Mouse (Mus musculus) stomach, embryonic 14.5 days (tissue): Measurements from ENCODE around the gene Tln2. TPM values are rescaled to one million over a fixed set of nuclear protein-coding genes. Genes with fewer than 3 reads are reported as not detected.

Source experiments
- ATAC-seq: fragments of 200-750 bp; cut with Nextera tagmentation; 2 replicates; pipeline ENCODE4 v1.8.0; 2017; ENCODE audit warnings: low read depth, moderate TSS enrichment; ENCODE audit not compliant: insufficient number of reproducible peaks, insufficient read depth, low FRiP score
- H3K27ac ChIP-seq: fragments of 300-500 bp; sonication (generic); 2 replicates; pipeline ENCODE4 v1.5.1; 2014; ENCODE audit warnings: mild to moderate bottlenecking, low read length, moderate library complexity, mixed read lengths
- H3K27me3 ChIP-seq: fragments of 300-500 bp; sonication (generic); 2 replicates; pipeline ENCODE4 v1.6.1; 2014; ENCODE audit warnings: low read length, control low read depth, mixed read lengths; ENCODE audit not compliant: control insufficient read depth, insufficient read depth
- H3K36me3 ChIP-seq: fragments of 300-500 bp; sonication (generic); 2 replicates; pipeline ENCODE4 v1.6.1; 2014; ENCODE audit warnings: mild to moderate bottlenecking, control low read depth, low read length, moderate library complexity, mixed read lengths; ENCODE audit not compliant: control insufficient read depth, insufficient read depth
- H3K4me1 ChIP-seq: fragments of 300-500 bp; sonication (generic); 2 replicates; pipeline ENCODE4 v1.6.1; 2014; ENCODE audit warnings: low read length, control low read depth, mixed read lengths; ENCODE audit not compliant: control insufficient read depth, insufficient read depth
- H3K4me2 ChIP-seq: fragments of 300-500 bp; sonication (generic); replicated peaks from 2 replicates; pipeline ENCODE4 v1.6.1; 2014; ENCODE audit warnings: low read depth, low read length, control low read depth
- H3K4me3 ChIP-seq: fragments of 300-500 bp; sonication (generic); 2 replicates; pipeline ENCODE4 v1.5.1; 2014; ENCODE audit warnings: low read depth, low read length, control low read depth
- H3K9ac ChIP-seq: fragments of 300-500 bp; sonication (generic); replicated peaks from 2 replicates; pipeline ENCODE4 v1.6.1; 2014; ENCODE audit warnings: low read depth, mild to moderate bottlenecking, control low read depth, low read length, moderate library complexity, mixed read lengths
- H3K9me3 ChIP-seq: fragments of 300-500 bp; sonication (generic); 2 replicates; pipeline ENCODE4 v1.6.1; 2016; ENCODE audit warnings: low read depth, low read length, control low read depth; ENCODE audit not compliant: control insufficient read depth
- WGBS: fragments of 180-500 bp; shearing (Covaris S2); extraction: QIAGEN DNeasy Blood & Tissue Kit; methylation state at CpG from one replicate; pipeline ENCODE4 v1.1.7; 2014; 5-methylcytosine and 5-hydroxymethylcytosine counted together
- polyA plus RNA-seq: library from polyadenylated mRNA; unstranded; fragments of >200 nt; fragmentation: Nextera tagmentation; extraction: Ambion mirVana; gene quantifications from 2 replicates; pipeline ENCODE4 v1.2.1, GENCODE M21; 2014

Tln2 gene
- polyA plus RNA-seq, 1 experiment from 2014 or later: 56.1 TPM

DNA sequence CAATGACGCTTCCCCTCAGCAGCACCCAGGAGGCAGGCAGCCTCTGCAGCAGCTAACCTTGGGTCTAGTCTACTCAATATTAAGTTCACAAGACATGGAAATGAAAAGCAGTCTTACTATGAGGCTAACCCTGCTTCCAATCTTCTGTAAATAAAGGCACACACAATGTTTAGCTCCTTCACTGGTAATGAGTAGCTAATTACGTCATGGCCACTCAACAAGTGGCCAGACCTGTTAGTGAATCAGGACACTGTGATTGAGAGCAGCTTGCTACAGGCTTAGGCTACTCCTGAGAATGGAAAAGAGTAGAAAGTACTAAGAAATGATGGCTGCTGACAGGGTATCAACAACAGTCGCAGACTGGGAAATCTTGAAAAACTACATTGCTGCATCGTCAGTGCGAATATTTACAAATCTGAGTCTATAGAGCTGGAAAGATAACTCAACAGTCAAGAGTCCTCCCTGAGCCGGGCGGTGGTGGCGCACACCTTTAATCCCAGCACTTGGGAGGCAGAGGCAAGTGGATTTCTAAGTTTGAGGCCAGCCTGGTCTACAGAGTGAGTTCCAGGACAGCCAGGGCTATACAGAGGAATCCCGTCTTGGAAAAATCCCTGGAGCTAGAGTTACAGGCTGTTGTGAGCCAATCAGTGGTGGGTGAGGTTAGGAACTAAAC, 34.1 kb upstream of the Tln2 start:
- H3K9ac ChIP-seq: no peak overlapping the region
- no peaks in the 10 kb centered on the region for H3K9me3 ChIP-seq
- H3K27me3 ChIP-seq: no peaks in the 10 kb centered on the region
- H3K4me1 ChIP-seq: no peaks in the 10 kb centered on the region
- no peaks in the 10 kb centered on the region for H3K36me3 ChIP-seq
- no peak overlapping the region for H3K4me3 ChIP-seq
- ATAC-seq: peak; percentile 67; the same call in 1 of the 2 replicates
- H3K4me2 ChIP-seq: no peak overlapping the region
- no peak overlapping the region for H3K27ac ChIP-seq
- WGBS: 67% methylated on average over 9 of the region's 9 CpGs

DNA sequence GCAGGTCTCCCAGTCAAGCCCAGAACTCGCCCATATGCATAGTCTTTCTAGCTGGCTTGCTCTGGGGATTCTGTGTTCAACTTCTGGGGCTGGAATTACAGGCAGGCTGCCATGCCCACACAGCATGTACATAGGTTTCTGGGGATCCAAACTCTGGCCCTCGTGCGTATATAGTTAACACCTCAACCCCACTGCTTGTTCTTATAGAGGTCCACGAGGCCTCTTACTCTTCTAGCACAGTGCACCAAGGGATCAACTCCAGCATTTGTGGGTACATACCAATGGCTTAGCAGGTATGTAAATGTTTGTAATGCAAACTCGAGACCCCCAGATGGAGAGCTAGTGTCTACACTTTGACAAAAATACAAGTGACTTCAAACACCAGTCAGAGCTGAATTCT, 33.2 kb upstream of the Tln2 start:
- Histone ChIP-seq H3K4me2 (no peak overlapping the region), H3K9me3 (no peaks in the 10 kb centered on the region), H3K27ac (no peak overlapping the region), H3K27me3 (no peaks in the 10 kb centered on the region), H3K4me1 (no peaks in the 10 kb centered on the region), H3K9ac (no peak overlapping the region), H3K4me3 (no peak overlapping the region), H3K36me3 (no peaks in the 10 kb centered on the region)
- ATAC-seq: no peak
- 84% methylated on average over 5 of the region's 5 CpGs for WGBS

DNA sequence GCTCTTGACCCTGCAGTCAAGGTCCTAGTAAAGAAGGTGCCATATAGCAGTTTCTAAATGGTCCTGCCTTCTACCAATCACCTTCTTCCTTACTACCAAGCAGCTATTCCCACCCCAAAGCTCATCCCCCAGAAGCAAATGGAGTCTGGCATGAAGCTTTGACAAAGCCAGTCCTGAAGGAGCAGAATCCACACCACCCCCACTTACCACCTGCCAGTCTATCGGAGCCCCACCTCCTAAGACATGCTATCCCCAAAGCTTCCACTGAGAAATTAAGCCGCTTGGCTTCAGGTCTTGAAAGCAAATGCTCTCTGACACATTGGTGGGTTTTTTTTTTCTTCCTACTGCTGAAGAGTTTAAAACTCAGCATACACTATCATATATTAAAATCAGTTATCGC, 27.6 kb upstream of the Tln2 start:
- Histone ChIP-seq H3K4me1 (peaks cover 9% of the 10 kb centered on the region; the same call in 1 of the 2 replicates), H3K4me2 (no peak overlapping the region), H3K9me3 (no peaks in the 10 kb centered on the region), H3K9ac (no peak overlapping the region), H3K27me3 (no peaks in the 10 kb centered on the region), H3K27ac (no peak overlapping the region), H3K36me3 (no peaks in the 10 kb centered on the region), H3K4me3 (no peak overlapping the region)
- ATAC-seq: no peak
- 83% methylated on average over 3 of the region's 3 CpGs for WGBS

DNA sequence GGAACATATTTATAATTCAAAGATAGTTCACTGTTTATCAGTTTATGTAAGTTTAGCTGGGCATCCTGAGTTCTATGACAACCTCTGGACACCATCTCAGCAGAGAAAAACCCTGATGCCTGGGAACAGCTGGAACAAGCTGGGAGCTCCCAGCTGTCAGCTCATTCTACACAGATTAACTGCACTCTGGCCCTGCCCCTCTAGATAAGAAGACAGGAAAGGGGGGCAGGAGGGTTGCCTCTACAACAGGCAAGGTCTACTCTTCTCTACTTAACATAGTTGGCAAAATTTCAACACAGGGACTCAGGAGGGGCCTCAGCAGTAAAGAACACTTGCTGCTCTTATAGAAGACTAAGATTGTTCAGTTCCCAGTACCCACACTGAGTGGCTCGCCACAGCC, 27.0 kb upstream of the Tln2 start:
- ATAC-seq: 0 out of 2 replicates have a peak, but pooled peaks have one; percentile 49
- WGBS: 70% methylated on average over 1 of the region's 1 CpGs

DNA sequence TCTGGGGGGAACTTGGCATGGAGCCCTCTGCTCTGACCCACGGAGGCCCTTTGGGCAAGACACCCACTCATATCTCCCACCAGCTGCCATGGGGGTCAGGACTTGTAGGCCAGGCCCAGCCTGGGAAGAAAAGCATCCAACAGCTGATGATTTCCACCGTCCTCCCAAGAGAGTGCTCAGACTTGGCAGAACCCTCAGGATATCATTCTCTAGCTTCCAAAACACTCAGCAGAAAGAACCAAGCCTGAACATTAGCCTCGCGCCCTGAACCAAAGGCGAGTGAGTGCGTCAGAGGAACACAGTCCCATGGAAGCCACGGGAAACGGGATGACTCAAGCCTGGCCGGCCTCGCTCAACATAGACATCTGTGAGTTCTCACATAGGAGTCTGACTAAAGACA, 25.4 kb upstream of the Tln2 start:
- ATAC-seq: peak; percentile 37; the same call in 1 of the 2 replicates
- H3K4me2 ChIP-seq: no peak overlapping the region
- no peak overlapping the region for H3K27ac ChIP-seq

More for the DNA sequence above, 27.0 kb upstream of the Tln2 start:
- H3K4me3 ChIP-seq: no peak overlapping the region
- H3K4me2 ChIP-seq: no peak overlapping the region
- H3K27me3 ChIP-seq: no peaks in the 10 kb centered on the region
- H3K27ac ChIP-seq: no peak overlapping the region
- no peaks in the 10 kb centered on the region for H3K9me3 ChIP-seq
- no peak overlapping the region for H3K9ac ChIP-seq
- H3K36me3 ChIP-seq: no peaks in the 10 kb centered on the region
- peaks cover 9% of the 10 kb centered on the region; the same call in 1 of the 2 replicates for H3K4me1 ChIP-seq

DNA sequence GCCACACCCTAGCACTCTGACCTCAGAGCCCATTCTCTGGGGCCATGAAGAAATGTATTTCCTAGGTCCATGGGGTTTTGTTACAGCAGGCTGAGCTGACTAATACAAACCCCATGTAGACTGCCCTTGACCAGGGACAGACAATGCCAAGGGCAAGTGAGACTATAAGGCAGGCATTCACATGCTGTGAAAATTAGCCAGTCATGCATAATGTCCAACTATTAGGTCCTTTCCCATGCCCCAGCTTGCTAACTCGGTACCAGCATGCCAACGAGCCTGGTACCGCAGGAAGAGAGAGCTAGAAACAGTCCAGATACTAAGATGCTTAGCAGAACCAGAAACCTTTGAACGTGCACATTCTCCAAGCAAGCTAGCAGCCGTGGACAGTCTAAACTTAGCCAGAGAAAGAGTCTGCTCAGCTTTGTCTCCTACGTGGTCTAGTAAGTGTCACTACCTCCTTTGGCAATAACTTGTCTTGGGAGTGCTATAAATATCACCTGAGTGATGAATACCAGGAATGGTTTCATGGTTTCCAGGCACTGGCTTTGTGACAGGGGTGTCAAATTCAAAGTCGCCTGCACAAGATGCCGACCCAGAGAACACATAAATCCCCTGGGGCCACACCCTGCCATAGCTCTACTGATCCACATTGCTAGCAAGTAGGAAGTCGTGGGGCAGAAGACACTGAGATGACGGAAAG, 22.2 kb upstream of the Tln2 start:
- ATAC-seq: no peak
- 67% methylated on average over 10 of the region's 10 CpGs for WGBS

More for the DNA sequence above, 25.4 kb upstream of the Tln2 start:
- Histone ChIP-seq H3K36me3 (no peaks in the 10 kb centered on the region), H3K9me3 (no peaks in the 10 kb centered on the region), H3K4me1 (peaks cover 9% of the 10 kb centered on the region; the same call in 1 of the 2 replicates), H3K9ac (no peak overlapping the region), H3K27me3 (no peaks in the 10 kb centered on the region), H3K4me3 (no peak overlapping the region)
- WGBS: 66% methylated on average over 10 of the region's 10 CpGs

DNA sequence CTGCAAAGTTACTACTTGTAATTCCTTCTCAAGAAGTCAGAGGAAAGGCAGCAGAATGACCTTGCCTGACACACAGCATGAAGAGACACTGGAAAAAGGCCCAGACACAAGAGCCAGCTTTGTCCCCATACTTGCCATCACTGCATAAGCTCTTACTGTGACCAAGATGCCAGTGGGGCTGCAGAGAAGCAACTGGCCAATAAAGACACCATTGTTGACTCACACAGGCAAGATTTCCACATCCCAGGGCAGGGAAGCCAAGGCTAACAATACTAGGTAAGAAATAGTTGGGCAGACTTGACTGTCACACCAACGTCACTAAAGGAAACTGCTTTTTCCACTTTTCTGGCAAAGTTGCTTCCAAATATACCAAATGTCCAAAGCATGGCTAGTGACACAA, 20.0 kb upstream of the Tln2 start:
- Histone ChIP-seq H3K27ac (no peak overlapping the region), H3K27me3 (no peaks in the 10 kb centered on the region), H3K36me3 (no peaks in the 10 kb centered on the region), H3K4me1 (no peaks in the 10 kb centered on the region), H3K9ac (no peak overlapping the region), H3K9me3 (no peaks in the 10 kb centered on the region), H3K4me3 (no peak overlapping the region), H3K4me2 (no peak overlapping the region)
- ATAC-seq: no peak
- 86% methylated on average over 1 of the region's 1 CpGs for WGBS

More for the DNA sequence above, 22.2 kb upstream of the Tln2 start:
- H3K9me3 ChIP-seq: no peaks in the 10 kb centered on the region
- peaks cover 9% of the 10 kb centered on the region; the same call in 1 of the 2 replicates for H3K4me1 ChIP-seq
- no peaks in the 10 kb centered on the region for H3K27me3 ChIP-seq
- H3K27ac ChIP-seq: no peak overlapping the region
- no peak overlapping the region for H3K9ac ChIP-seq
- no peak overlapping the region for H3K4me3 ChIP-seq
- no peaks in the 10 kb centered on the region for H3K36me3 ChIP-seq
- H3K4me2 ChIP-seq: no peak overlapping the region

DNA sequence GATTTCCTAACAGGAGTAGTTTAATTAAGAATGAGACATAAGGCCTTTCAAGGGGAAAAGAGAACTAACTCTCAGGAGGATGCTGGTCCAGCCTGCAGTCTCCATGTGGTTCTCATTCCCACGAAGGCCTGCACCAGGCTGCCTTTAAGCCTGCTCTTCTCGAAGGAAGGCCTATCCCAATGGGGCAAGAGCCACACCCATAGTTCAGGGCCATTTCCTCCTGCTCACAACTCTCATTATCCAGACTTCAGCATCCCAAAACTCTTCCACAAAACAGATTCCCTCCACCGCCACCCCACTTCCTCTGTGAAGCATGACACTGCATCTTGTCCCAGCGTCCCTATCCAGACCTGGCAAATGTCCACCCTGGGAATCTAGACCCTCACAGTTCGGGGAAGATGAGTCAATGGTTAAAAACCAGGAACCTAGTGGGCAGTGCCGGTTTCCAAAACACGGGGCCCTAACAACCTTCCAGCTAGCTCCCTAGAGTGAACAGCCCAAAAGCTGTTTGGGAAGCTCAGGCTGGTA, 15.3 kb upstream of the Tln2 start:
- peaks cover 17% of the 10 kb centered on the region; the same call in 1 of the 2 replicates for H3K4me1 ChIP-seq
- no peaks in the 10 kb centered on the region for H3K36me3 ChIP-seq
- no peak for ATAC-seq
- no peaks in the 10 kb centered on the region for H3K9me3 ChIP-seq
- no peak overlapping the region for H3K27ac ChIP-seq
- no peak overlapping the region for H3K4me2 ChIP-seq
- whole genome bisulfite sequencing: 70% methylated on average over 7 of the region's 7 CpGs
- no peaks in the 10 kb centered on the region for H3K27me3 ChIP-seq
- H3K9ac ChIP-seq: no peak overlapping the region
- H3K4me3 ChIP-seq: no peak overlapping the region
